Mouse (Mus musculus): ENCODE data around the gene Epha2. TPM values are rescaled to one million over a fixed set of nuclear protein-coding genes. Genes with fewer than 3 reads are reported as not detected.

Gene Epha2
- polyA plus RNA-seq, 1 experiment from 2014 or later, result 1.0 TPM

DNA sequence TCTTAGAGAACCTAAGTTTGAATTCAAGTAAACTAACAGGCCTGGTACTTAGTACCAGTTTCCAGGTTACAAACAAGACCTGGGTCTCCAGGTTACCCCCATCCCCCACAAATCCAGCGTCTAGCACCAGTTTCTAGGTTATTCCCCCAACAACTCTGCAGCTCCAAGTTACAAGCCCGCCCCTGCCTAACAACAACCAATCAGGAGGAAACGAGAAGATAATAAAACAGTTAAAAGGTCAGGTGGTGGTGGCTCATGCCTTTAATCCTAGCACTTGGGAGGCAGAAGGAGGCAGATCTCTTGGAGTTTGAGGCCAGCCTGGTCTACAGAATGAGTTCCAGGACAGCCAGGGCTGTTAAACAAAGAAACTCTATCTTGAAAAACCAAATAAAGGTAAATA, 33.8 kb upstream of the Epha2 start:
- Histone ChIP-seq H3K9me3 (replicated peaks; ENCODE audit: control insufficient read depth, low read length, poor library complexity, severe bottlenecking) (no peaks in the 10 kb centered on the region), H3K27me3 (ENCODE audit: control insufficient read depth, insufficient read depth, low read depth, low read length) (no peaks in the 10 kb centered on the region), H3K4me2 (ENCODE audit: low read length) (no peak overlapping the region), H3K4me1 (ENCODE audit: control insufficient read depth, insufficient read depth, low read length) (no peaks in the 10 kb centered on the region), H3K4me3 (ENCODE audit: low read depth, low read length) (no peak overlapping the region), H3K9ac (ENCODE audit: low read depth, low read length) (no peak overlapping the region), H3K27ac (ENCODE audit: low read length) (no peak overlapping the region), H3K36me3 (ENCODE audit: control insufficient read depth, insufficient read depth, low read length) (no peaks in the 10 kb centered on the region)
- no peak for ATAC-seq
- WGBS, result 78% methylated on average over 3 of the region's 3 CpGs

- no peaks in the 10 kb centered on the region for H3K27me3 ChIP-seq (ENCODE audit: control insufficient read depth, insufficient read depth, low read depth, low read length)
- 47% methylated on average over 9 of the region's 9 CpGs for WGBS
- H3K4me1 ChIP-seq (ENCODE audit: control insufficient read depth, insufficient read depth, low read length), result no peaks in the 10 kb centered on the region
- H3K27ac ChIP-seq (ENCODE audit: low read length), result no peak overlapping the region
- no peaks in the 10 kb centered on the region for H3K36me3 ChIP-seq (ENCODE audit: control insufficient read depth, insufficient read depth, low read length)
- no peak overlapping the region for H3K4me3 ChIP-seq (ENCODE audit: low read depth, low read length)
- no peaks in the 10 kb centered on the region for H3K9me3 ChIP-seq (replicated peaks; ENCODE audit: control insufficient read depth, low read length, poor library complexity, severe bottlenecking)
- ATAC-seq, result no peak
- H3K4me2 ChIP-seq (ENCODE audit: low read length), result no peak overlapping the region
- no peak overlapping the region for H3K9ac ChIP-seq (ENCODE audit: low read depth, low read length)
These were observed 33.2 kb upstream of the Epha2 start for GRCm38 (mm10) chr4:141267837-141268236.

GRCm38 (mm10) chr4:141268350-141268749, 32.7 kb upstream of the Epha2 start:
- no peaks in the 10 kb centered on the region for H3K9me3 ChIP-seq (replicated peaks; ENCODE audit: control insufficient read depth, low read length, poor library complexity, severe bottlenecking)
- no peaks in the 10 kb centered on the region for H3K36me3 ChIP-seq (ENCODE audit: control insufficient read depth, insufficient read depth, low read length)
- no peaks in the 10 kb centered on the region for H3K27me3 ChIP-seq (ENCODE audit: control insufficient read depth, insufficient read depth, low read depth, low read length)
- no peak overlapping the region for H3K9ac ChIP-seq (ENCODE audit: low read depth, low read length)
- no peak overlapping the region for H3K4me2 ChIP-seq (ENCODE audit: low read length)
- no peak overlapping the region for H3K4me3 ChIP-seq (ENCODE audit: low read depth, low read length)
- H3K4me1 ChIP-seq (ENCODE audit: control insufficient read depth, insufficient read depth, low read length), result peaks cover under 1% of the 10 kb centered on the region; the same call in 1 of the 2 replicates
- ATAC-seq, result no peak
- WGBS, result 83% methylated on average over 4 of the region's 4 CpGs
- no peak overlapping the region for H3K27ac ChIP-seq (ENCODE audit: low read length)

- Histone ChIP-seq H3K36me3 (ENCODE audit: control insufficient read depth, insufficient read depth, low read length) (no peaks in the 10 kb centered on the region), H3K9ac (ENCODE audit: low read depth, low read length) (no peak overlapping the region), H3K27ac (ENCODE audit: low read length) (no peak overlapping the region), H3K9me3 (replicated peaks; ENCODE audit: control insufficient read depth, low read length, poor library complexity, severe bottlenecking) (no peaks in the 10 kb centered on the region), H3K4me2 (ENCODE audit: low read length) (no peak overlapping the region), H3K27me3 (ENCODE audit: control insufficient read depth, insufficient read depth, low read depth, low read length) (no peaks in the 10 kb centered on the region), H3K4me1 (ENCODE audit: control insufficient read depth, insufficient read depth, low read length) (peaks cover 3% of the 10 kb centered on the region; the same call in 1 of the 2 replicates), H3K4me3 (ENCODE audit: low read depth, low read length) (no peak overlapping the region)
- 89% methylated on average over 6 of the region's 6 CpGs for WGBS
- no peak for ATAC-seq
These were observed 32.0 kb upstream of the Epha2 start for GRCm38 (mm10) chr4:141269080-141269479.

DNA sequence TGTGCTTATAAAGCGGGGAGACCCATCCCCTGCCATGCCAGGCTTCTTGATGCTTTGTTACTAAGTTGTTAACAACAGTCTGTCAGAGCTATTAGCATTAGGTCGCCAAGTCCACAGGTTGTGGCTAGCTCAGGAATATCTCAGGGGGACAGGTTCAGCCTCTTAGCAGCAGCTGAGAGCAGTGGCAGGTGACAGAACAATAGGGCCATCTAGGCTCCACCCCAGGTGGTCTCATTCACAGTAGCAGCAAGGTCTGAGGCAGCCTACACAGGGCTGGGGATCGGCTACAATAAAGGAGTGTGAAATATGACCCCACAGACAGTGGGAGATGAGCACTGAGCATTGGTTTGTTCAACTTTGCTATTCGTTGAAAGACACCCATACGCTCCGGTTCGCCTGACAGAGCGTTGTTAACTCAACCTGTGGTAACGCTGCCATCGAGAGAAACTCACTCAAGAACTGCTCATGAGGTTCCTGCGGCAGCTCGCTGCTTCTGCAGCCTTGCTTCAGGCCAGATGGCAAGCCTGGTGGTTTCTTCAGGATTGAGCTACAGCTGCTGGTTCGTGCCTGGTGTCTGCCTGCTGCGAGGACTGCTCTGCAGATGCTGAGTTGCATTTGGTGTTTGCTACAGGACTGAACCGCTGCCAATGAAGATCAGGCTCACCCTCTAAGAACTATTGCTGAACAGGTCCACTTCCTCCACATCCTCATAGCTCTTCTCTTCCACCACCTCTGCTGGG, 30.7 kb upstream of the Epha2 start:
- Histone ChIP-seq H3K4me1 (ENCODE audit: control insufficient read depth, insufficient read depth, low read length) (peaks cover 11% of the 10 kb centered on the region; the same call in 1 of the 2 replicates), H3K4me2 (ENCODE audit: low read length) (no peak overlapping the region), H3K36me3 (ENCODE audit: control insufficient read depth, insufficient read depth, low read length) (no peaks in the 10 kb centered on the region), H3K9me3 (replicated peaks; ENCODE audit: control insufficient read depth, low read length, poor library complexity, severe bottlenecking) (no peaks in the 10 kb centered on the region), H3K27me3 (ENCODE audit: control insufficient read depth, insufficient read depth, low read depth, low read length) (no peaks in the 10 kb centered on the region), H3K9ac (ENCODE audit: low read depth, low read length) (no peak overlapping the region), H3K4me3 (ENCODE audit: low read depth, low read length) (no peak overlapping the region), H3K27ac (ENCODE audit: low read length) (no peak overlapping the region)
- 63% methylated on average over 15 of the region's 15 CpGs for WGBS
- no peak for ATAC-seq

GRCm38 (mm10) chr4:141271228-141271627, 29.8 kb upstream of the Epha2 start:
- ATAC-seq, result no peak
- Histone ChIP-seq H3K36me3 (ENCODE audit: control insufficient read depth, insufficient read depth, low read length) (no peaks in the 10 kb centered on the region), H3K4me2 (ENCODE audit: low read length) (no peak overlapping the region), H3K9me3 (replicated peaks; ENCODE audit: control insufficient read depth, low read length, poor library complexity, severe bottlenecking) (no peaks in the 10 kb centered on the region), H3K4me3 (ENCODE audit: low read depth, low read length) (no peak overlapping the region), H3K27me3 (ENCODE audit: control insufficient read depth, insufficient read depth, low read depth, low read length) (no peaks in the 10 kb centered on the region), H3K27ac (ENCODE audit: low read length) (no peak overlapping the region), H3K9ac (ENCODE audit: low read depth, low read length) (no peak overlapping the region), H3K4me1 (ENCODE audit: control insufficient read depth, insufficient read depth, low read length) (peaks cover 11% of the 10 kb centered on the region; the same call in 1 of the 2 replicates)
- 80% methylated on average over 7 of the region's 7 CpGs for WGBS

- Histone ChIP-seq H3K4me2 (ENCODE audit: low read length) (no peak overlapping the region), H3K9ac (ENCODE audit: low read depth, low read length) (no peak overlapping the region), H3K27me3 (ENCODE audit: control insufficient read depth, insufficient read depth, low read depth, low read length) (no peaks in the 10 kb centered on the region), H3K27ac (ENCODE audit: low read length) (no peak overlapping the region), H3K4me3 (ENCODE audit: low read depth, low read length) (no peak overlapping the region), H3K36me3 (ENCODE audit: control insufficient read depth, insufficient read depth, low read length) (no peaks in the 10 kb centered on the region), H3K9me3 (replicated peaks; ENCODE audit: control insufficient read depth, low read length, poor library complexity, severe bottlenecking) (no peaks in the 10 kb centered on the region), H3K4me1 (ENCODE audit: control insufficient read depth, insufficient read depth, low read length) (peaks cover 11% of the 10 kb centered on the region; the same call in 1 of the 2 replicates)
- no peak for ATAC-seq
- WGBS, result 86% methylated on average over 6 of the region's 6 CpGs
These were observed 29.3 kb upstream of the Epha2 start for GRCm38 (mm10) chr4:141271721-141272120.

DNA sequence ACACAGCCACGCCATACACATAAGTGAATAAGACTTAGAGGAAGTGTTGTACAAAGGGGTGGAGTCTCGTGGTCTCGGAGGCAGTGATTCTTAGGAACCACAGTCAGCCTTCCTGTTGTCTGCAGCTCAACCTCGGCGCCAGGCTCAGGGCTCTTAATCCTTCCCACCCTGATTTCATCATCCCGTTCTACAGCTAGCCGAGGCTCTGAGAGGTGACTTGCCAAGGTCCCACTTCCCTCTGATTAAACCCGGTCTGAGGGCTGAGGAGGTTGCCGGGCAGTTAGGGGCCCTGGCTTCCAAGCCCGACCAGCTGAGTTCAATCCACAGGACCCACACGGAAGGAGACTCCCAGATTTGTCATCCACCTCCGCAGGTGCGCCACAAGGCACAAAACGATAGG, 28.2 kb upstream of the Epha2 start:
- Histone ChIP-seq H3K36me3 (ENCODE audit: control insufficient read depth, insufficient read depth, low read length) (no peaks in the 10 kb centered on the region), H3K4me2 (ENCODE audit: low read length) (peak overlapping the region; percentile 42), H3K4me1 (ENCODE audit: control insufficient read depth, insufficient read depth, low read length) (peaks cover 11% of the 10 kb centered on the region; the same call in 1 of the 2 replicates), H3K27me3 (ENCODE audit: control insufficient read depth, insufficient read depth, low read depth, low read length) (no peaks in the 10 kb centered on the region), H3K9ac (ENCODE audit: low read depth, low read length) (0 out of 2 replicates have a peak overlapping the region, but pooled peaks have one; percentile 11), H3K9me3 (replicated peaks; ENCODE audit: control insufficient read depth, low read length, poor library complexity, severe bottlenecking) (no peaks in the 10 kb centered on the region), H3K4me3 (ENCODE audit: low read depth, low read length) (0 out of 2 replicates have a peak overlapping the region, but pooled peaks have one; percentile 5), H3K27ac (ENCODE audit: low read length) (no peak overlapping the region)
- no peak for ATAC-seq
- 11% methylated on average over 14 of the region's 14 CpGs for WGBS

DNA sequence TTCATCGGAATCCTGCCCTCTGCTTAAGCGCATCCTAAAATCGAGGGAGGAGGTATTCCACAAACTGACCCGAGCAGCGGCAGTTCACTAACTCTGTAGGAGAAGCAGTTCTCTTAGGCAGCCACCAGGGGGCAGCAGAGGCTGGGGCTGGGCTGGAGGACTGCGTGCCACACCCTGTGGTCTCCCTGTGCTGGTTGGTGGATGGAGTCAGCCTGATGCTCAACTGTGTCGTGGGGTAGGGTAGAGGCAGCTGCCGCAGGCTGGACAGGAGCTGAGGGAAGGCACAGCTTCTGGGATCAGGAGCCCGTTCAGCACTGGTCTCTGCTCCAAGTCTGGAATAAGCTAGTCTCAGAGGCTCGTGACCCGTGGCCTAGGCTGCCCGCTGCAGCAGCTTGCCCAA, 27.7 kb upstream of the Epha2 start:
- H3K4me3 ChIP-seq (ENCODE audit: low read depth, low read length), result 0 out of 2 replicates have a peak overlapping the region, but pooled peaks have one; percentile 5
- H3K9ac ChIP-seq (ENCODE audit: low read depth, low read length), result 0 out of 2 replicates have a peak overlapping the region, but pooled peaks have one; percentile 11
- peak overlapping the region; percentile 42 for H3K4me2 ChIP-seq (ENCODE audit: low read length)
- H3K27me3 ChIP-seq (ENCODE audit: control insufficient read depth, insufficient read depth, low read depth, low read length), result no peaks in the 10 kb centered on the region
- ATAC-seq, result peak; percentile 77
- H3K36me3 ChIP-seq (ENCODE audit: control insufficient read depth, insufficient read depth, low read length), result no peaks in the 10 kb centered on the region
- no peaks in the 10 kb centered on the region for H3K9me3 ChIP-seq (replicated peaks; ENCODE audit: control insufficient read depth, low read length, poor library complexity, severe bottlenecking)
- WGBS, result 14% methylated on average over 12 of the region's 12 CpGs
- peaks cover 11% of the 10 kb centered on the region; the same call in 1 of the 2 replicates for H3K4me1 ChIP-seq (ENCODE audit: control insufficient read depth, insufficient read depth, low read length)
- no peak overlapping the region for H3K27ac ChIP-seq (ENCODE audit: low read length)
